Mouse (Mus musculus) liver, embryonic 16.5 days (tissue): ENCODE results near the gene 1700030K09Rik. TPM values are rescaled to one million over a fixed set of nuclear protein-coding genes. Genes with fewer than 3 reads are reported as not detected.

ENCODE experiments used
- ATAC-seq: fragments of 200-750 bp; cut with Nextera tagmentation; 2 replicates; pipeline ENCODE4 v1.8.0; 2017; ENCODE audit warnings: low read depth, mild to moderate bottlenecking, moderate number of reproducible peaks, moderate library complexity
- H3K27ac ChIP-seq: fragments of 300-500 bp; sonication (generic); 2 replicates; pipeline ENCODE4 v1.5.1; 2014; ENCODE audit warnings: mild to moderate bottlenecking, low read length
- H3K27me3 ChIP-seq: fragments of 300-500 bp; sonication (generic); 2 replicates; pipeline ENCODE4 v1.6.1; 2014; ENCODE audit warnings: low read depth, low read length, mixed read lengths; ENCODE audit not compliant: control insufficient read depth, insufficient read depth
- H3K36me3 ChIP-seq: fragments of 300-500 bp; sonication (generic); 2 replicates; pipeline ENCODE4 v1.6.1; 2014; ENCODE audit warnings: mild to moderate bottlenecking; ENCODE audit not compliant: control insufficient read depth, insufficient read depth
- H3K4me1 ChIP-seq: fragments of 300-500 bp; sonication (generic); 2 replicates; pipeline ENCODE4 v1.6.1; 2014; ENCODE audit warnings: low read depth, low read length, mixed read lengths; ENCODE audit not compliant: control insufficient read depth
- H3K4me2 ChIP-seq: fragments of 300-500 bp; sonication (generic); 2 replicates; pipeline ENCODE4 v1.6.1; 2014; ENCODE audit warnings: low read depth, low read length, mixed read lengths
- H3K4me3 ChIP-seq: fragments of 300-500 bp; sonication (generic); 2 replicates; pipeline ENCODE4 v1.5.1; 2014; ENCODE audit warnings: low read depth, mild to moderate bottlenecking, low read length
- H3K9ac ChIP-seq: fragments of 300-500 bp; sonication (generic); 2 replicates; pipeline ENCODE4 v1.6.1; 2014; ENCODE audit warnings: low read depth, low read length
- H3K9me3 ChIP-seq: fragments of 300-500 bp; sonication (generic); replicated peaks from 2 replicates; pipeline ENCODE4 v1.6.1; 2016; ENCODE audit warnings: low read length; ENCODE audit not compliant: control insufficient read depth
- WGBS: fragments of 180-500 bp; shearing (Covaris S2); extraction: QIAGEN DNeasy Blood & Tissue Kit; methylation state at CpG from one replicate; pipeline ENCODE4 v1.1.7; 2014; ENCODE audit not compliant: insufficient replicate concordance; 5-methylcytosine and 5-hydroxymethylcytosine counted together
- polyA plus RNA-seq: library from polyadenylated mRNA; unstranded; fragments of >200 nt; fragmentation: Nextera tagmentation; extraction: Ambion mirVana; gene quantifications from 2 replicates; pipeline ENCODE4 v1.2.1, GENCODE M21; 2015

1700030K09Rik gene
- polyA plus RNA-seq, 1 experiment from 2014 or later, result 3.4 TPM

GRCm38 (mm10) chr8:72421362-72422335, 22.0 kb upstream of the 1700030K09Rik start, which contains the start of gene Eps15l1:
Eps15l1 (minus strand) TSS chr8:72421460.
- peak within 1 kb of the TSS; percentile 93 for H3K9ac ChIP-seq
- H3K4me2 ChIP-seq, result peak within 1 kb of the TSS; percentile 93
- peaks cover 46% of the 10 kb centered on the region for H3K4me1 ChIP-seq
- 1% methylated on average over 48 of the region's 48 CpGs for WGBS
- ATAC-seq, result peak; percentile 95
- H3K27me3 ChIP-seq, result no peaks in the 10 kb centered on the region
- H3K4me3 ChIP-seq, result peak within 1 kb of the TSS; percentile 88
- no peaks in the 10 kb centered on the region for H3K36me3 ChIP-seq
- no peaks in the 10 kb centered on the region for H3K9me3 ChIP-seq
- peak within 1 kb of the TSS; percentile 95 for H3K27ac ChIP-seq

- Histone ChIP-seq H3K4me1 (peaks cover 33% of the 10 kb centered on the region), H3K4me3 (no peak overlapping the region), H3K27me3 (no peaks in the 10 kb centered on the region), H3K27ac (no peak overlapping the region), H3K4me2 (no peak overlapping the region), H3K9me3 (no peaks in the 10 kb centered on the region), H3K9ac (no peak overlapping the region), H3K36me3 (no peaks in the 10 kb centered on the region)
- WGBS, result 59% methylated on average over 1 of the region's 1 CpGs
- no peak for ATAC-seq
Measured at GRCm38 (mm10) chr8:72422926-72423325, 20.8 kb upstream of the 1700030K09Rik start.

- H3K36me3 ChIP-seq, result no peaks in the 10 kb centered on the region
- no peak overlapping the region for H3K27ac ChIP-seq
- H3K9ac ChIP-seq, result no peak overlapping the region
- WGBS, result 33% methylated on average over 13 of the region's 13 CpGs
- no peak overlapping the region for H3K4me3 ChIP-seq
- no peak overlapping the region for H3K4me2 ChIP-seq
- H3K4me1 ChIP-seq, result no peaks in the 10 kb centered on the region
- no peaks in the 10 kb centered on the region for H3K27me3 ChIP-seq
- no peaks in the 10 kb centered on the region for H3K9me3 ChIP-seq
- no peak for ATAC-seq
Measured at GRCm38 (mm10) chr8:72429676-72430075, 14.0 kb upstream of the 1700030K09Rik start.

GRCm38 (mm10) chr8:72434952-72435351, 8.7 kb upstream of the 1700030K09Rik start:
- 16% methylated on average over 2 of the region's 2 CpGs for WGBS
- Histone ChIP-seq H3K4me1 (peaks cover 3% of the 10 kb centered on the region; the same call in 1 of the 2 replicates), H3K9ac (no peak overlapping the region), H3K4me3 (no peak overlapping the region), H3K36me3 (no peaks in the 10 kb centered on the region), H3K27ac (no peak overlapping the region), H3K27me3 (no peaks in the 10 kb centered on the region), H3K9me3 (no peaks in the 10 kb centered on the region), H3K4me2 (no peak overlapping the region)
- peak; percentile 32; the same call in 1 of the 2 replicates for ATAC-seq

GRCm38 (mm10) chr8:72438248-72439015, 5.2 kb upstream of the 1700030K09Rik start:
- WGBS, result 57% methylated on average over 8 of the region's 8 CpGs
- Histone ChIP-seq H3K27ac (no peak overlapping the region), H3K27me3 (no peaks in the 10 kb centered on the region), H3K9ac (no peak overlapping the region), H3K4me1 (peaks cover 7% of the 10 kb centered on the region), H3K4me3 (no peak overlapping the region), H3K36me3 (no peaks in the 10 kb centered on the region), H3K9me3 (no peaks in the 10 kb centered on the region), H3K4me2 (no peak overlapping the region)
- ATAC-seq, result no peak

- Histone ChIP-seq H3K4me1 (peaks cover 6% of the 10 kb centered on the region), H3K27ac (peak overlapping the region; percentile 2; the same call in 1 of the 2 replicates), H3K36me3 (0 out of 2 replicates have a peak, but pooled peaks cover 2% of the 10 kb centered on the region), H3K4me3 (peak overlapping the region; percentile 52), H3K9me3 (no peaks in the 10 kb centered on the region), H3K9ac (peak overlapping the region; percentile 55), H3K27me3 (no peaks in the 10 kb centered on the region), H3K4me2 (peak overlapping the region; percentile 63)
- peak; percentile 12; the same call in 1 of the 2 replicates for ATAC-seq
- 23% methylated on average over 6 of the region's 6 CpGs for WGBS
Measured at GRCm38 (mm10) chr8:72443994-72444350, 292 bp downstream of the 1700030K09Rik start.

GRCm38 (mm10) chr8:72445071-72445470, 1.4 kb downstream of the 1700030K09Rik start:
- H3K4me1 ChIP-seq, result peaks cover 6% of the 10 kb centered on the region
- H3K4me3 ChIP-seq, result no peak overlapping the region
- H3K9ac ChIP-seq, result no peak overlapping the region
- no peak for ATAC-seq
- H3K27me3 ChIP-seq, result no peaks in the 10 kb centered on the region
- no peak overlapping the region for H3K27ac ChIP-seq
- 76% methylated on average over 6 of the region's 6 CpGs for WGBS
- H3K36me3 ChIP-seq, result 0 out of 2 replicates have a peak, but pooled peaks cover 2% of the 10 kb centered on the region
- no peak overlapping the region for H3K4me2 ChIP-seq
- no peaks in the 10 kb centered on the region for H3K9me3 ChIP-seq

- Histone ChIP-seq H3K36me3 (peaks cover 6% of the 10 kb centered on the region), H3K27me3 (no peaks in the 10 kb centered on the region), H3K9me3 (peaks cover 2% of the 10 kb centered on the region; the same call in 1 of the 2 replicates), H3K9ac (no peak overlapping the region), H3K4me2 (no peak overlapping the region), H3K4me1 (0 out of 2 replicates have a peak, but pooled peaks cover 4% of the 10 kb centered on the region), H3K27ac (no peak overlapping the region), H3K4me3 (no peak overlapping the region)
- WGBS, result 51% methylated on average over 8 of the region's 8 CpGs
- peak; percentile 66 for ATAC-seq
Measured at GRCm38 (mm10) chr8:72451516-72451915, 7.8 kb downstream of the 1700030K09Rik start.
